Mouse (Mus musculus) MEL (cell line): Measurements from ENCODE around the gene Pgap1.

Experiments used
- CHD1 ChIP-seq: IDR thresholded peaks from 2 replicates; pipeline ENCODE4 v1.6.1; 2012; ENCODE audit warnings: low read depth, mild to moderate bottlenecking, inconsistent platforms, low read length, improper control_type of control experiment
- CHD2 ChIP-seq: IDR thresholded peaks from 2 replicates; pipeline ENCODE4 v1.6.1; 2011; ENCODE audit warnings: low read length, improper control_type of control experiment
- CTCF ChIP-seq, 3 experiments: IDR thresholded peaks in 2 of 3; conservative IDR thresholded peaks in 1 of 3; 2 replicates each; pipeline ENCODE4 v1.5.1; 2011 to 2012; ENCODE audit warnings: low read length in 3 of 3, low read depth in 2 of 3, mild to moderate bottlenecking in 2 of 3, improper control_type of control experiment in 1 of 3, inconsistent platforms in 1 of 3, mixed read lengths in 1 of 3, moderate library complexity in 1 of 3; ENCODE audit not compliant: control insufficient read depth in 1 of 3, insufficient read depth in 1 of 3, poor library complexity in 1 of 3, severe bottlenecking in 1 of 3
- E2F4 ChIP-seq: IDR thresholded peaks from 2 replicates; pipeline ENCODE4 v1.6.1; 2011; ENCODE audit warnings: low read depth, low read length, improper control_type of control experiment, borderline replicate concordance
- ELF1 ChIP-seq: IDR thresholded peaks from 2 replicates; pipeline ENCODE4 v1.6.1; 2014; ENCODE audit warnings: low read depth, mild to moderate bottlenecking, inconsistent platforms, low read length, improper control_type of control experiment, moderate library complexity
- EP300 ChIP-seq, 2 experiments: IDR thresholded peaks; 2 replicates each; pipeline ENCODE4 v1.6.1; 2011; ENCODE audit warnings: improper control_type of control experiment in 2 of 2, low read length in 2 of 2, low read depth in 1 of 2, mild to moderate bottlenecking in 1 of 2
- HCFC1 ChIP-seq: IDR thresholded peaks from 2 replicates; pipeline ENCODE4 v1.6.1; 2012; ENCODE audit warnings: low read depth, mild to moderate bottlenecking, inconsistent platforms, low read length, improper control_type of control experiment, moderate library complexity
- MAX ChIP-seq: IDR thresholded peaks from 2 replicates; pipeline ENCODE4 v1.6.1; 2011; ENCODE audit warnings: low read length, improper control_type of control experiment
- POLR2A ChIP-seq, 2 experiments: IDR thresholded peaks; 2 replicates each; pipeline ENCODE4 v1.6.1; 2011 to 2012; ENCODE audit warnings: low read length in 2 of 2, mild to moderate bottlenecking in 2 of 2, control low read depth in 1 of 2, improper control_type of control experiment in 1 of 2, low read depth in 1 of 2, moderate library complexity in 1 of 2; ENCODE audit not compliant: control insufficient read depth in 1 of 2, insufficient read depth in 1 of 2, poor library complexity in 1 of 2
- SIN3A ChIP-seq: IDR thresholded peaks from 2 replicates; pipeline ENCODE4 v1.6.1; 2012; ENCODE audit warnings: low read length, improper control_type of control experiment, inconsistent platforms
- TCF12 ChIP-seq: IDR thresholded peaks from 2 replicates; pipeline ENCODE4 v1.6.1; 2014; ENCODE audit warnings: low read depth, mild to moderate bottlenecking, inconsistent platforms, low read length, improper control_type of control experiment, moderate library complexity
- ZKSCAN1 ChIP-seq: IDR thresholded peaks from 2 replicates; pipeline ENCODE4 v1.6.1; 2012; ENCODE audit warnings: low read depth, mild to moderate bottlenecking, inconsistent platforms, low read length, improper control_type of control experiment, moderate library complexity

DNA sequence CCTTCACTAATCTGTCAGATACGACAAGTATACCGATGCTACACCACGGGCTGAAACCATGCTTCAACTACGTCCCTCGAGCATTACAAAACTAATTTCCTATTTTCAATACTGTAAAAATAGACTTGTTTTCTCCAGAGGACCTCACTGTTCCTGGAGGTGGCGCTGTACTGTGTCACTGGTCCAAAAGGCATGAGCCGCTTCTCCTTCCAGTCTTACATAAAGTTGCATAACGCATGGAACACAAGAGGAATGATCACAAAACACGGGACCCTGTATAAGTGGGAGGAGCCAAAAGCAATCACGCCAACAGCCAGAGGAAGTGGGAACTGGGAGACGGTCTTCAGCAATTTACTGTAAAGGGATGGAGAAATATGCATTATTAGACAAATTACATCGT is 77.0 kb downstream of the Pgap1 start:
- no peak for TF ChIP-seq E2F4
- TF ChIP-seq MAX: no peak
- no peak for TF ChIP-seq CTCF (IDR thresholded peaks at IDR 0.05 in 2 of 3, conservative IDR thresholded peaks at IDR 0.05 in 1 of 3; ENCODE audit: control insufficient read depth in 1 of 3, insufficient read depth in 1 of 3, low read depth in 2 of 3, low read length in 3 of 3, poor library complexity in 1 of 3, severe bottlenecking in 1 of 3)
- no peak for TF ChIP-seq CHD1
- TF ChIP-seq SIN3A: no peak
- TF ChIP-seq POLR2A (IDR thresholded peaks at IDR 0.05; ENCODE audit: control insufficient read depth in 1 of 2, insufficient read depth in 1 of 2, low read depth in 1 of 2, low read length in 2 of 2, poor library complexity in 1 of 2): no peak
- no peak for TF ChIP-seq ELF1
- TF ChIP-seq HCFC1: no peak
- TF ChIP-seq ZKSCAN1: no peak
- TF ChIP-seq CHD2: no peak
- no peak for TF ChIP-seq EP300 (IDR thresholded peaks at IDR 0.05; ENCODE audit: low read depth in 1 of 2, low read length in 2 of 2)
- no peak for TF ChIP-seq TCF12
